Mouse (Mus musculus): ENCODE results near the gene Myadm. TPM values are rescaled to one million over a fixed set of nuclear protein-coding genes. Genes with fewer than 3 reads are reported as not detected.
"Not testable (repeated sequence)": the region's sequence is repeated elsewhere in the genome, so short reads cannot be mapped to it uniquely, and the experiment has no call there.

The Myadm gene
- 100 to 1,000 TPM; 119 TPM for total RNA-seq (2021)
- long read RNA-seq, experiment 1, full-length matches to known transcripts = 65 of 84 reads
- long read RNA-seq, experiment 1, partial matches to known transcripts = 19 of 84 reads
- long read RNA-seq, experiment 1, other reads (novel, unspliced or antisense) = 0 of 84 reads
- long read RNA-seq, experiment 2, full-length matches to known transcripts = 87 of 97 reads
- long read RNA-seq, experiment 2, partial matches to known transcripts = 10 of 97 reads
- long read RNA-seq, experiment 2, other reads (novel, unspliced or antisense) = 0 of 97 reads

GRCm38 (mm10) chr7:3288976-3289970, at the start of gene Myadm, which contains the start of gene Prkcg:
Gene Myadm (plus strand): TSS chr7:3289080.
Gene Prkcg (plus strand): TSS chr7:3289179.
- peak; percentile 58 to 61 for DNase-seq (ENCODE audit: low spot score in 2 of 2)

- no peak for DNase-seq (ENCODE audit: low spot score in 2 of 2)
These were observed 49.7 kb upstream of the Myadm start for GRCm38 (mm10) chr7:3239193-3239592.

GRCm38 (mm10) chr7:3260701-3261100, 28.2 kb upstream of the Myadm start:
- peak in 1 of 2 experiments; percentile 38 for DNase-seq (ENCODE audit: low spot score in 2 of 2)

- DNase-seq (ENCODE audit: low spot score in 2 of 2) = peak in 1 of 2 experiments; percentile 24
These were observed 27.4 kb upstream of the Myadm start for GRCm38 (mm10) chr7:3261446-3261845.

GRCm38 (mm10) chr7:3262789-3263188, 26.1 kb upstream of the Myadm start:
- DNase-seq (ENCODE audit: low spot score in 2 of 2) = no peak

GRCm38 (mm10) chr7:3264390-3265022, 24.4 kb upstream of the Myadm start:
- DNase-seq (ENCODE audit: low spot score in 2 of 2) = no peak

- no peak for DNase-seq (ENCODE audit: low spot score in 2 of 2)
These were observed 23.6 kb upstream of the Myadm start for GRCm38 (mm10) chr7:3265311-3265710.

GRCm38 (mm10) chr7:3267261-3267660, 21.6 kb upstream of the Myadm start:
- DNase-seq (ENCODE audit: low spot score in 2 of 2) = no peak

- no peak for DNase-seq (ENCODE audit: low spot score in 2 of 2)
These were observed 21.0 kb upstream of the Myadm start for GRCm38 (mm10) chr7:3267888-3268287.

- DNase-seq (ENCODE audit: low spot score in 2 of 2) = no peak
These were observed 20.6 kb upstream of the Myadm start for GRCm38 (mm10) chr7:3268291-3268690.

GRCm38 (mm10) chr7:3272206-3272605, 16.7 kb upstream of the Myadm start:
- DNase-seq (ENCODE audit: low spot score in 2 of 2) = no peak

- no peak for DNase-seq (ENCODE audit: low spot score in 2 of 2)
These were observed 13.3 kb upstream of the Myadm start for GRCm38 (mm10) chr7:3275455-3276170.

- not testable (repeated sequence) for DNase-seq (ENCODE audit: low spot score in 2 of 2)
These were observed 12.1 kb upstream of the Myadm start for GRCm38 (mm10) chr7:3276781-3277180.

- DNase-seq (ENCODE audit: low spot score in 2 of 2) = no peak
These were observed 8.7 kb upstream of the Myadm start for GRCm38 (mm10) chr7:3280080-3280653.

- peak in 1 of 2 experiments; percentile 67 for DNase-seq (ENCODE audit: low spot score in 2 of 2)
These were observed 8.2 kb upstream of the Myadm start for GRCm38 (mm10) chr7:3280654-3281153.

GRCm38 (mm10) chr7:3281741-3282140, 7.1 kb upstream of the Myadm start:
- no peak for DNase-seq (ENCODE audit: low spot score in 2 of 2)

- no peak for DNase-seq (ENCODE audit: low spot score in 2 of 2)
These were observed 5.6 kb upstream of the Myadm start for GRCm38 (mm10) chr7:3283081-3283875.

GRCm38 (mm10) chr7:3284604-3285003, 4.3 kb upstream of the Myadm start:
- no peak for DNase-seq (ENCODE audit: low spot score in 2 of 2)

- no peak for DNase-seq (ENCODE audit: low spot score in 2 of 2)
These were observed 2.8 kb upstream of the Myadm start for GRCm38 (mm10) chr7:3286036-3286435.
